Mouse (Mus musculus): ENCODE measurements around the gene Lrrc8d. TPM values are rescaled to one million over a fixed set of nuclear protein-coding genes. Genes with fewer than 3 reads are reported as not detected.

Lrrc8d gene
- polyA plus RNA-seq (2015; fragmentation: Illumina TruSeq; extraction: RNeasy Lipid Tissue Mini Kit (QIAGEN cat#74804); ENCODE audit: insufficient read depth, low replicate concordance) = 17.1 TPM

DNA sequence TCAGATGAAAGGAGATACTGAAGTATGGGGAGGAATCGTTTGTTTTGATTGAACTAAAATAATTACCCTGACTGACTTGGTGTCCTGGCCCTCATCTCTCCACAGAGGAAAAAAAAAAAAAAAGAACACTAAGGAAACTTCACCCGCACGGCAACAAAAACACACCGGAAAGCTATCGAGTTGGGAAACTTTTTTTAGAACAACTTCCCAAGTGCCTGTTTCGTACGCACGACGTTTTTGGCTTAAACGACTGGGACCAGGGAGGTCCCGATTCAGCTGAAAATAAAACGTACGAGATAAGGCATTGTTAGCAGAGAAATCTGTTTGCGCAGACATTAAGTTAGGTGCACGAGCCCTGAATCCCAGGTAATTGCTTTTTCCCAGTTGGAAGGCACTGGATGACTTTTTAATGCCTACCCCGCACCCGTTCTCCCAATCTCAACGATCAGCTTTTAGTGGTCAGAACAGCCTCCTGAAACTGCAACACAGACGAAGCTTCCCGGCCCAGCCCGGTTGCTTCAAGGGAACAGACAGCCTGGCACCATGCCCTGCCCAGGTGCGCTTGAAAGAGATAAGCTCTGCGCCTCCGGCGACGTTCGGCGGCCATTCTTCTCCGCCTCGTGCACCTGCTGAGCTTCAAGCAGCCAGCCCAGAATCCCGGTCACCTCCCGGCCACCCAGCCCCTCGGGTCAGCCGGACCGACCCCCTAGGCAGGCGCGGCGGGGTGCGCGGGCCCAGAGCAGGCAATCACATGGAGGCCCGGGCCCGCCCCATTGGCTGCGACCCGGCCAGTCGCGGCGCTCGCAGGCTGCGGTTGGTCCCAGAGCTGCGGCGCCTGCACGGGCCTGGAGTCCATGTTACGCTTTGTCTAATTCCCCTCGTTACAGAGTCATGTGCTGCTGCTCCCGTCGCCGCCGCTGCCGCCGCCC lies at the start of gene Lrrc8d:
Gene Lrrc8d (plus strand): TSS at position 829 of the 929 bp plus-strand sequence.

DNA sequence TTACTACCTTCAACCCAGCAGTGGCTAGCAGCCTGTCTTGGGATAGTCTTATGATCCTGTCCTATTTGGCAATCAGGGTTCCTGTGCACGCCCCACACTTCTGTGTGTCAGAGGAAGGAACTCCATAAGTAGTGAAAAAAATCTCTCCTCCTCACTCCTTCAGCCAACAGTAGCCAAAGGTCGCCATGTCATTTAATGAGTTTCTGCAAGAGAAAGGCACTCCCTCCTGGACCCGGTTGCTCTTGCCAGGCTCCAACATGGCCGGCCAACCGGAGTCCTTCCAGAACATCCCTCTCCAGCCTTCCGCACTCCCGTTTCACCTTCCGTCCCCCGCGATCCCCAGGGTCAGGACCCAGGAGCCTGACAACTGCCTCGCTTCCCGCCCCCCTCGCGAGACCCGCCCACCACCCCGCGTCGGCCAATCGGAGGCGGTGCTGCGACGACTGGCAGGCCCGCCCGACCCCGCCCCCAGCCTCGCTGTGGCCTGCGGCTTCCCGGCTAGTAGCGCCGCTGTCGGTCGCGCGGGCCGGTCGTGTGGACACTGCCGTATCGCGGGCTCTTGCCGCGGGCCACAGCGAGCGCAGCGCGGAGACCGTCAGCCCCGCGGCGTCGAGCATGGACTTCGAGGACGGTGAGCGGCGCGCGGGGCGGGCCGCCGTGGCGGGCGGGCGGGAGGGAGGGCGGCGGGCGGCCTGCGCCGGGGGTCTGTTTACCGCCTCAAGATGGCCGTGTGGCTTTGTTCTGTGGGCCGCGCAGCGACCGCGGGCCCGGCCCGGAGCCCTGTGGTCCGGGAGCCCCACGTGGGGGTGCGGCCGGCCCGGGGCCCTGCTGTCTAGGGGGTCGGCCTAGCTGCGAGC lies 176.5 kb downstream of the Lrrc8d start, which contains the start of gene Zfp326:
Gene Zfp326 (plus strand): TSS at position 498 of the 857 bp plus-strand sequence.

Other genes starting within 250 kb of the Lrrc8d start
- 30.8 TPM for gene Lrrc8c, start 180.6 kb upstream of the Lrrc8d start, polyA plus RNA-seq (2015; fragmentation: Illumina TruSeq; extraction: RNeasy Lipid Tissue Mini Kit (QIAGEN cat#74804); ENCODE audit: insufficient read depth, low replicate concordance)
- 49.7 TPM for gene Zfp326, start 176.6 kb downstream of the Lrrc8d start, polyA plus RNA-seq (2015; fragmentation: Illumina TruSeq; extraction: RNeasy Lipid Tissue Mini Kit (QIAGEN cat#74804); ENCODE audit: insufficient read depth, low replicate concordance)